Mouse (Mus musculus): Measurements from ENCODE around the gene Psors1c2.

- no peak for TF ChIP-seq POLR2A (IDR thresholded peaks at IDR 0.05; ENCODE audit: borderline replicate concordance, low read depth, low read length)
- no peak for TF ChIP-seq CTCF (IDR thresholded peaks at IDR 0.05; ENCODE audit: low read depth, low read length)
These were observed 26.1 kb upstream of the Psors1c2 start for GRCm38 (mm10) chr17:35506881-35507280.
